Mouse (Mus musculus) lung, adult 2 months (tissue): ENCODE measurements around the gene Eef1b2. TPM values are rescaled to one million over a fixed set of nuclear protein-coding genes. Genes with fewer than 3 reads are reported as not detected.
"Not testable (repeated sequence)": the region's sequence is repeated elsewhere in the genome, so short reads cannot be mapped to it uniquely, and the experiment has no call there.

Experiments
- DNase-seq: peaks from one replicate; pipeline ENCODE4 v3.0.0; 2022
- H3K4me1 ChIP-seq: fragments of 200-500 bp; 2 replicates; pipeline ENCODE4 v1.6.1; 2011; ENCODE audit warnings: low read length; ENCODE audit not compliant: control insufficient read depth, insufficient read depth
- H3K4me3 ChIP-seq: fragments of 200-500 bp; replicated peaks from 2 replicates; pipeline ENCODE3; 2011; ENCODE audit warnings: low read depth, mild to moderate bottlenecking, control low read depth, low read length; ENCODE audit errors: extremely low read depth
- CTCF ChIP-seq: fragments of 200-500 bp; IDR thresholded peaks from 2 replicates; pipeline ENCODE4 v1.5.1; 2011; ENCODE audit warnings: mild to moderate bottlenecking, low read length, control low read depth; ENCODE audit not compliant: insufficient read depth
- POLR2A ChIP-seq: fragments of 200-500 bp; IDR thresholded peaks from 2 replicates; pipeline ENCODE4 v1.6.1; 2011; ENCODE audit warnings: low read depth, mild to moderate bottlenecking, control low read depth, low read length, borderline replicate concordance; ENCODE audit errors: extremely low read depth
- WGBS: fragments of 180-500 bp; shearing (Covaris S2); methylation state at CpG from one replicate; pipeline ENCODE4 v1.1.7; 2018; 5-methylcytosine and 5-hydroxymethylcytosine counted together
- polyA plus RNA-seq: library from polyadenylated mRNA; depleted of rRNA; stranded (reverse); fragments of >200 nt; gene quantifications from 2 replicates; pipeline ENCODE4 v1.2.3, GENCODE M21; 2012

Gene Eef1b2
- polyA plus RNA-seq, 1 experiment, result 192 TPM

DNA sequence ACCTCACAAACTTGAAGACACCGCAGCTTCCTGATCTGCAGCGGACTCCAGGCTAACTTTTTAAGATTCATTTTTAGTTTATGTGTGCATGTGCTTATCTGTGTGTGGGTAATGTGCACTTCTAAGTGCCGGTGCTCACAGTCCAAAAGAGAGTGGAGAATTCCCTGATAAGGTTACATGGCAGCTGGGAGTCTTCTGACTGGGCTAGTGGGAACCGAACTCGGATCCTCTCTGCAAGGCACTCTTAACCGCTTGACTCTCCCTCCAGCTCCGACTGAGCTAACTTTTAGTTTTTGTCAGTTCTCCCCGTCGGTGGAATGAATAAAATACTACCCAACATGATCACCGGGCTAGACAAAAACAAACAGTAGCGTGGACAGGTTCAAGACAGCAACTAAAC is 772 bp upstream of the Eef1b2 start:
- Histone ChIP-seq H3K4me1 (peaks cover 16% of the 10 kb centered on the region), H3K4me3 (peak overlapping the region; percentile 97)
- no peak for DNase-seq
- TF ChIP-seq POLR2A (no peak), CTCF (no peak)
- 5% methylated on average over 11 of the region's 11 CpGs for WGBS

DNA sequence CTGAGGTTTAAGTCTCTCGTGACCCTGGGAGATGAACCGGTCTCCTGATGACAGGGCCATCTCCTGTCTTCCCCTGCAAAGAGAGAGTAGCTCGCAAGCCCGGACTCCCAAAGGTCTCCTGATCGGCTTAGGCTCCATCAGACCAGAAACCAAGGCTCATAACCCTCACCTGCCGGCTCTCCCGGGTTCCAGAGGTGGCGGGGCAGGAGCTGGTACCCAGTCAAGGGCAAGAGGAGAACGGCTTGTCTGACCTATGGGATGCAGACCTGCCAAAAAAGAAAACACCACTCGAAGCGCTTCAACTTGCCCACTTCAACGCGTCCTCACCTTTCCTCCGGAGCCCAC is 394 bp upstream of the Eef1b2 start:
- TF ChIP-seq CTCF (no peak), POLR2A (no peak; the same call in 1 of the 2 replicates)
- DNase-seq, result no peak
- Histone ChIP-seq H3K4me1 (peaks cover 16% of the 10 kb centered on the region), H3K4me3 (peak overlapping the region; percentile 97)
- WGBS, result under 1% methylated on average over 14 of the region's 14 CpGs

DNA sequence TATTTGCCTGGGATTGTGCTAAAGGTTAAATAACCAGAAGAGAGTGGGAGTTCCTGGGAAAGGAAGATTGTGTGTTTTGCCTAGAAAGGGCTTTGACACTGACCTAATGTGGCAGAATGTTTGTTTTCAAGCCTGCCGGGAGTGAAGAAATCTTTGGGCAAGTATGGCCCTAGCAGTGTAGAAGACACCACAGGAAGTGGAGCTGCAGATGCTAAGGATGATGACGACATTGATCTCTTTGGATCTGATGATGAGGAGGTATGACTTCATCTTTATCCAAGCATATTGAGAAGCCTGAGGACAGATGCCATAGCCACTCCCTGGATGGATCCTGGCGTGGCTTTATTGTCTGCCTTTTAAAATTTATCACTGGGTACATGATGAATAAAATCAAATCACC is 1.7 kb downstream of the Eef1b2 start:
- TF ChIP-seq CTCF (no peak), POLR2A (no peak)
- WGBS, result 61% methylated on average over 3 of the region's 3 CpGs
- no peak for DNase-seq
- peaks cover 16% of the 10 kb centered on the region for H3K4me1 ChIP-seq
- H3K4me3 ChIP-seq, result no peak overlapping the region

DNA sequence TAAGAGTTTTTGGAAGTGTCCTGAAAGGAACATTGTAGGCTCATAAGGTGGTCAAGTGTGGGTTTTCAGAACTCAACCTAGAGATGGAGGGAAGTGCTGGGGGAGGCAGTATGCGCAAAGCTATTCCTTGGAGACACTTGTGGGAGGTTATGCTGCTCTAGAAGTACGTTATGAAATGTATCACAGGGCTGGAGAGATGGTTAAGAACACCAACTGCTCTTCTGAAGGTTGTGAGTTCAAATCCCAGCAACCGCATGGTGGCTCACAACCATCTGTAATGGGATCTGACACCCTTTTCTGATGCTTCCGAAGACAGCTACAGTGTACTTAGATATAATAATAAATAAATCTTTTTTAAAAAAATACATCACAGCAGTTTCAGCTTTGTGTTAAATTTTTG is 3.5 kb downstream of the Eef1b2 start:
- Histone ChIP-seq H3K4me3 (no peak overlapping the region), H3K4me1 (peaks cover 13% of the 10 kb centered on the region)
- no peak for DNase-seq
- no peak for TF ChIP-seq POLR2A
- TF ChIP-seq CTCF, result no peak
- WGBS, result 92% methylated on average over 4 of the region's 4 CpGs

DNA sequence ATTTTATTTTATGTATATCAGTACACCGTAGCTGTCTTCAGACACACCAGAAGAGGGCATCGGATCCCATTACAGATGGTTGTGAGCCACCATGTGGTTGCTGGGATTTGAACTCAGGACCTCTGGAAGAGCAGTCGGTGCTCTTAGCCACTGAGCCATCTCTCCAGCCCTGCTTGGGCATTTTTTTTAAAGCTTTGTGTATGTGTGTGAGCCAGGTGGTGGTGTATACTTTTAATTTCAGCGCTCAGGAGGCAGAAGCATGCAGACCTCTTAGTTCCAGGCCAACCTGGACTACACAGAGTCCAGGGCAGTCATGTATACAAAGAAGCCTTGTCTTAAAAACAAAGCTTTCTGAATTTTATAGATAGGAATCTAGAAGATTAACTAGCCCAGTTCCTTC is 4.0 kb downstream of the Eef1b2 start:
- not testable (repeated sequence) for H3K4me3 ChIP-seq, H3K4me1 ChIP-seq, DNase-seq
- 75% methylated on average over 4 of the region's 4 CpGs for WGBS

DNA sequence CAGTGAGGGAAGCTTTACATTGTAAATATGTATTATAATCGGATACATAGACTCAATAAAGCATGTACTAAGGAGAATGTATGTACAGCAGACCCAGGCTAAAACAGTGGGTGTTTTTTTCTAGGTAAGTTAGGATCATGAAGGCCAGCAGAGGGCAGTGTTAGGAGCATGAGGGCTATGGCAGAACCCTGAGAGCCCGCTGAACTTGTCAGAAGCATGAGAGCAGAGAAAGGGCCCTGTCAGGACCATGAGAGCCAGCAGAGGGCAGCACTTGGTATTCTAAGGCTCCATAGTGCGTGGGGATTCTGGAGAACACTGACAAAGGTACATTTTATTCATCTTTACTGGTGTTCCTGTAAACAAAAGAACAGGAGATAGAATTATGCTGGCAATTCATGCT is 4.4 kb downstream of the Eef1b2 start:
- TF ChIP-seq POLR2A (no peak), CTCF (peak; percentile 92)
- peaks cover 6% of the 10 kb centered on the region; the same call in 1 of the 2 replicates for H3K4me1 ChIP-seq
- 2% methylated on average over 3 of the region's 3 CpGs for WGBS
- H3K4me3 ChIP-seq, result no peak overlapping the region
- DNase-seq, result peak; percentile 83

DNA sequence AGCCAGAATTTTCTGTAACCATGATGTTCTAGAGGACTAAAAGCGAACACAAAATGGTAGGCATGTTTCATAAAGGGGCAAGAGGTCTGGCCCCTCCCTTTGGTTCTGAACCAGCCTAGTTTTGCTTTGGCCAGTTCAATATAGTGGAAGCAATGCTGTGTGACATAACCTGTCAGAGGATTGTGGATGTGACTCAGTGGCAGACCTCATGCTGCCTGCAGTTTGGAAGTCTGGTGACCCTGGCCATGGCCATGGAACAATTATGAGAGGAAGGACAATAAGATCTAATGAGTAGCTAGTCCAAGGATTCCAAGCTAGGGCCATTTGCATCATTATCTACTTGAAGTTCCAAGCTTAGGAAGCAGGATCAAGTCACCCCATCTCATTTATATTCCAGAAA is 4.9 kb downstream of the Eef1b2 start:
- peaks cover 6% of the 10 kb centered on the region; the same call in 1 of the 2 replicates for H3K4me1 ChIP-seq
- no peak overlapping the region for H3K4me3 ChIP-seq
- TF ChIP-seq POLR2A (no peak), CTCF (no peak)
- whole genome bisulfite sequencing, result 96% methylated on average over 1 of the region's 1 CpGs
- DNase-seq, result no peak

DNA sequence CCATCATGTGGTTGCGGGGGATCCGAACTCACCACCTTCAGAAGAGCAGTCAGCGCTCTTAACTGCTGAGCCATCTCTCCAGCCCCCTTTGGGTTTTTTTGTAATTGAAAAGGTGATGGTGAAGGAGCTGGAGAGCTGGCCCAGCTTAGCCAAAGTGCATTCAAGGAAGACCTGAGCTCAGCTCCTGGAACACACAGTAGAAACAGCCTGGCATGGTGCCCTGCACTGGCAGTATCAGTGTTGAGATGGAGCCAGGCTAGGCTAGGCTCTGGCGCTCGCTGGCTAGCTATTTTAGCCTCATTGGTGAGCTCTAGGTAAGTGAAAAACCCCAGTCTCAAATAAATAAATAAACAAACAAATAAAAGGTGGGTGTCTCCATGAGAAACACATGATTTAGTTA is 5.6 kb downstream of the Eef1b2 start:
- no peak for DNase-seq
- Histone ChIP-seq H3K4me3 (no peak overlapping the region), H3K4me1 (peaks cover 6% of the 10 kb centered on the region; the same call in 1 of the 2 replicates)
- TF ChIP-seq POLR2A (no peak), CTCF (no peak)
- 83% methylated on average over 5 of the region's 5 CpGs for WGBS

DNA sequence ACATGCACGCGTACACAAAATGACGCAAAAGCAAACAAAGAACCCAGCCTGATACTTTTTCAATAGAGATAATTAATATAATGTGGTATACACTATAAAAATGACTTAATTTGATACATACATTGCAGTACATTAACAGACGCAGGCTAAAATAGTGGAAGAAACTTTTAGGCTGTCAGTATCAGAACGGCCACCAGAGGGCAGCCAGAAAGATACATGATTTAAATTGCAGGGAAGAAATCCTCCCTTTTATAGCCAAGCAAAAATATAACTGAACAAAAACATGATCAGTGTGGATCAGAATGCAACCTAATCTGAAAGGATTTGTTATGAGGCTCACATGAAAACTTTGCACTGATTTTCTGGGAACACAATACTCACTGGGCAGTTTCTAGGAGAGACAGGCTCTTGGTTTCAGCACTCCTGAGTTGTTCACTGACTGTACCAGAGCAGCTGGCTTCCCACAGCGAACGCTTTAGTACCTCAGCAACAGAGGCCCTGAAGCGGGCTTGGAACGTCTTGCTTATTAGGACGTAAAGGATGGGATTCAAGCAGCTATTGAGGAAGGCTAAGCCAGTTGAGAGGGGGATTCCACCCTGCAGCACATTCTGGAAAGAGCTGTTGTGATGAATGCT is 6.1 kb downstream of the Eef1b2 start:
- DNase-seq, result peak; percentile 45
- TF ChIP-seq POLR2A (no peak), CTCF (no peak)
- 59% methylated on average over 10 of the region's 10 CpGs for WGBS
- H3K4me3 ChIP-seq, result no peak overlapping the region
- H3K4me1 ChIP-seq, result peaks cover 3% of the 10 kb centered on the region; the same call in 1 of the 2 replicates

DNA sequence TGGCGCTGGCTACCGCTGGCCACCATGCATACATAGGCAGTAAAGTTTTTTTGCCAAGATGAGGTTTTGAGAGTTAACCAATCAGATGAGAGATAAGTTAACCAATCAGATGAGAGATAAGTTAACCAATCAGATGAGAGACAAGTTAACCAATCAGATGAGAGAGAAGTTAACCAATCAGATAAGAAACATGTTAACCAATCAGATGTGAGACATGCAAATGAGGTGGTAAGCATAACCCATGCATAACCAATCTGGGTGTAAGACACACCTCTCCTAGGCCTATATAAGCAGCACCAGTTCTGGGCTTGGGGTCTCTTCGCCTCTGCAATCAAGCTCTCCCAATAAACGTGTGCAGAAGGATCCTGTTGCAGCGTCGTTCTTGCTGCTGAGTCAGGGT is 8.8 kb downstream of the Eef1b2 start:
- DNase-seq, H3K4me1 ChIP-seq, H3K4me3 ChIP-seq: not testable (repeated sequence)
- 96% methylated on average over 6 of the region's 6 CpGs for WGBS

DNA sequence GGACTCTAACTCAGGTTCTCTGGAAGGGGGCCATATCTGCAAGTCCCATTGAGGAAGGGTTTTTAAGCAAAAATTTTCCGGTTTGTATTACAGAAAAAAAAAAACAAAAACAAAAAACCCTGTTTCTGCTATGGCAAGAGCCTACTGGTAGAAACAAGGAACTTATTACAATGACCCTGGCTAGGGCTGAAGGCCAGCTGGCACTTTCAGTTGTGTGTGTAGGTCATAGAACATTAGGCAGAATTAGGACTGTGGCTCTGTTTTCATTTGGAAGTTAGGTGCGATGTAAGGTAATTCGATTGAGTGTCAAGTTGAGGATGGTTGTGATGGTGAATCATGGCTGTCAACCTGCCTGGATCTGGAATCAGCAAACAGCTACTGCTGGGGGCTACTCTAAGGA is 11.9 kb downstream of the Eef1b2 start:
- Histone ChIP-seq H3K4me1 (peaks cover 3% of the 10 kb centered on the region; the same call in 1 of the 2 replicates), H3K4me3 (no peak overlapping the region)
- TF ChIP-seq POLR2A (no peak), CTCF (no peak)
- 83% methylated on average over 3 of the region's 3 CpGs for WGBS
- no peak for DNase-seq
